Comparison of ENCODE assay signal across 12 mouse cellular contexts in the genomic region with DNA sequence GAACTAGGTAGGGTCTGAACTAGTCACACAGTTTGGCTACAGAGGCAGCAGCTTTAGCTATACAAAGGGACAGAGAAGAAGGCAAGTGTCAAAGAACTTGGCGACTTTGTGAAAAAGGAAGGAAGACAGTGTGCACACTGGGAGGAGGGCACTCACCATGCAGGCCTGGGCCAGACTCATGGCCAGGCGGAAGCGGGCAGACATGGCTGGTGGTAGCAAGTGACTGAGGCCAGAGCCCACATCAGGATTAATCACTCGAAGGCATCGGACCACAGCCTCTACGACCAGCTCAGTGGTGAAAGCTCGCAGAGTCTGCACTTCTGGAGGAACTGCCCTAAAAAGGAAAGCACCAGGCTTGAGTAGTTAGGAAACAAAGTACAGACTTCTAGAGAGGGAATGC. TPM values are rescaled to one million over a fixed set of nuclear protein-coding genes. Genes with fewer than 3 reads are reported as not detected.
A peak's percentile ranks its signal among the peaks of the same experiment; 100 is the strongest.
DNase-seq lines count a peak whose midpoint lies in the region; ATAC-seq and TF ChIP-seq lines count a peak whose summit lies in the region.
"Had no signal": no experiment of that assay in that cellular context is flagged by ENCODE, and none has a peak within 500 bp of the region (broad histone marks: within the 10 kb centered on the region; RNA-seq: fewer than 3 reads in every experiment).

No protein-coding gene starts in this region.

- H3K4me3 ChIP-seq in kidney, embryonic 14.5 days (ENCODE audit: low read length): peak overlapping the region; percentile 44; the same call in 1 of the 2 replicates
- peak overlapping the region; percentile 90 for H3K4me3 ChIP-seq in bone marrow macrophage, adult 2 months (ENCODE audit: insufficient read depth, low read length)
- no peak overlapping the region for H3K4me3 ChIP-seq in forebrain, embryonic 15.5 days

- no peak overlapping the region for H3K9ac ChIP-seq in kidney, embryonic 14.5 days (ENCODE audit: low read depth, low read length)
- no peak overlapping the region for H3K9ac ChIP-seq in forebrain, embryonic 15.5 days (replicated peaks)

- no peak for ATAC-seq in kidney, embryonic 14.5 days (ENCODE audit: low FRiP score, low TSS enrichment)
- no peak for ATAC-seq in forebrain, embryonic 15.5 days (replicated peaks)
- peak; percentile 72 for ATAC-seq in megakaryocyte, adult 5-6 weeks (ENCODE audit: poor library complexity, severe bottlenecking)
- ATAC-seq: Patski had no signal

- no peaks in the 10 kb centered on the region for H3K4me1 ChIP-seq in kidney, embryonic 14.5 days (ENCODE audit: control insufficient read depth, insufficient read depth, low read length)
- H3K4me1 ChIP-seq in bone marrow macrophage, adult 2 months (ENCODE audit: control insufficient read depth, insufficient read depth, low read length): peaks cover 7% of the 10 kb centered on the region
- peaks cover 10% of the 10 kb centered on the region for H3K4me1 ChIP-seq in forebrain, embryonic 15.5 days

- H3K36me3 ChIP-seq in kidney, embryonic 14.5 days (ENCODE audit: control insufficient read depth, insufficient read depth, low read length): no peaks in the 10 kb centered on the region; the same call in 1 of the 2 replicates
- no peaks in the 10 kb centered on the region; the same call in 1 of the 2 replicates for H3K36me3 ChIP-seq in forebrain, embryonic 15.5 days

- DNase-seq in kidney, postnatal 36 days: no peak
- no peak for DNase-seq in layer of hippocampus, postnatal 14 days (ENCODE audit: low spot score in 2 of 2)
- no peak for DNase-seq in spleen, postnatal 14 days (ENCODE audit: low spot score in 2 of 2)
- DNase-seq: right cerebral cortex, postnatal 25 days had no signal

- no peaks in the 10 kb centered on the region for H3K27me3 ChIP-seq in kidney, embryonic 14.5 days (ENCODE audit: control insufficient read depth, insufficient read depth, low read length)
- H3K27me3 ChIP-seq in forebrain, embryonic 15.5 days: no peaks in the 10 kb centered on the region

- H3K27ac ChIP-seq in kidney, embryonic 14.5 days (ENCODE audit: low read depth, low read length): no peak overlapping the region
- H3K27ac ChIP-seq in bone marrow macrophage, adult 2 months (ENCODE audit: insufficient read depth, low read depth, low read length): peak overlapping the region; percentile 54
- H3K27ac ChIP-seq in forebrain, embryonic 15.5 days (replicated peaks): no peak overlapping the region

- no peaks in the 10 kb centered on the region for H3K9me3 ChIP-seq in kidney, embryonic 14.5 days (ENCODE audit: control insufficient read depth, low read length)
- no peaks in the 10 kb centered on the region for H3K9me3 ChIP-seq in forebrain, embryonic 15.5 days

- no peak for TF ChIP-seq CTCF in bone marrow macrophage, adult 2 months (IDR thresholded peaks at IDR 0.05; ENCODE audit: low read depth, low read length)

- WGBS in kidney, embryonic 14.5 days: 89% methylated on average over 7 of the region's 7 CpGs
- 92% methylated on average over 7 of the region's 7 CpGs for WGBS in forebrain, embryonic 15.5 days

- H3K4me2 ChIP-seq in kidney, embryonic 14.5 days (replicated peaks; ENCODE audit: low read depth, low read length): peak overlapping the region; percentile 36
- H3K4me2 ChIP-seq in forebrain, embryonic 15.5 days (replicated peaks): peak overlapping the region; percentile 45

- TF ChIP-seq POLR2A in bone marrow macrophage, adult 2 months (IDR thresholded peaks at IDR 0.05; ENCODE audit: borderline replicate concordance, low read depth, low read length): no peak

RNA-seq across cellular contexts. Expression of a gene that starts 1.3 kb away (rescaled TPM):
- polyA plus RNA-seq in kidney, embryonic 14.5 days (2014; fragmentation: Nextera tagmentation; extraction: Ambion mirVana): 25.2 and 32.6 TPM in 2 replicates
- 35.0 and 35.8 TPM in 2 replicates for polyA plus RNA-seq in bone marrow macrophage, adult 2 months (2012; ENCODE audit: insufficient read depth, insufficient read length, missing spikeins)
- 40.5 and 42.4 TPM in 2 replicates for polyA plus RNA-seq in forebrain, embryonic 15.5 days (2015; fragmentation: Nextera tagmentation; extraction: Ambion mirVana)
- total RNA-seq in megakaryocyte, adult 5-6 weeks (2015): 9.5 and 12.3 TPM in 2 replicates
- 20.2 and 26.4 TPM in 2 replicates for total RNA-seq in megakaryocyte, adult 5-6 weeks (2017)
- 10 to 100 TPM; 22.6 to 24.5 TPM for total RNA-seq in layer of hippocampus, postnatal 14 days (2021)

RNA-seq across cellular contexts. Expression of a gene that starts 2.9 kb away (rescaled TPM):
- 0.04 TPM in 1 of 2 replicates, not detected in the other for polyA plus RNA-seq in kidney, embryonic 14.5 days (2014; fragmentation: Nextera tagmentation; extraction: Ambion mirVana)
- polyA plus RNA-seq in bone marrow macrophage, adult 2 months (2012; ENCODE audit: insufficient read depth, insufficient read length, missing spikeins): 0.55 and 1.1 TPM in 2 replicates
- polyA plus RNA-seq in forebrain, embryonic 15.5 days (2015; fragmentation: Nextera tagmentation; extraction: Ambion mirVana): 0.05 and 0.19 TPM in 2 replicates
- 0.40 and 0.59 TPM in 2 replicates for total RNA-seq in megakaryocyte, adult 5-6 weeks (2015)
- 0.07 and 0.37 TPM in 2 replicates for total RNA-seq in megakaryocyte, adult 5-6 weeks (2017)
- total RNA-seq in layer of hippocampus, postnatal 14 days (2021): under 1 TPM in 1 of 2 experiments, not detected in 1; 0.21 TPM
- total RNA-seq: heart, postnatal 25 days; left cerebral cortex, postnatal 25 days had no signal
- polyA plus RNA-seq: neural tube, embryonic 11.5 days; Patski had no signal

RNA-seq across cellular contexts. Expression of a gene that starts 29.9 kb away (rescaled TPM):
- polyA plus RNA-seq in kidney, embryonic 14.5 days (2014; fragmentation: Nextera tagmentation; extraction: Ambion mirVana): 1.9 and 2.4 TPM in 2 replicates
- 0.24 and 2.3 TPM in 2 replicates for polyA plus RNA-seq in bone marrow macrophage, adult 2 months (2012; ENCODE audit: insufficient read depth, insufficient read length, missing spikeins)
- polyA plus RNA-seq in forebrain, embryonic 15.5 days (2015; fragmentation: Nextera tagmentation; extraction: Ambion mirVana): 4.8 and 4.9 TPM in 2 replicates
- total RNA-seq in megakaryocyte, adult 5-6 weeks (2015): 0.05 and 0.09 TPM in 2 replicates
- total RNA-seq in megakaryocyte, adult 5-6 weeks (2017): 0.53 and 0.55 TPM in 2 replicates
- 10 to 100 TPM; 16.5 to 16.7 TPM for total RNA-seq in layer of hippocampus, postnatal 14 days (2021)

RNA-seq across cellular contexts. Expression of a gene that starts 30.6 kb away (rescaled TPM):
- 0.07 and 0.36 TPM in 2 replicates for polyA plus RNA-seq in kidney, embryonic 14.5 days (2014; fragmentation: Nextera tagmentation; extraction: Ambion mirVana)
- polyA plus RNA-seq in bone marrow macrophage, adult 2 months (2012; ENCODE audit: insufficient read depth, insufficient read length, missing spikeins): not detected in 2 replicates
- polyA plus RNA-seq in forebrain, embryonic 15.5 days (2015; fragmentation: Nextera tagmentation; extraction: Ambion mirVana): 0.05 and 0.10 TPM in 2 replicates
- total RNA-seq in megakaryocyte, adult 5-6 weeks (2015): 0.41 TPM in 1 of 2 replicates, not detected in the other
- total RNA-seq in megakaryocyte, adult 5-6 weeks (2017): 0.49 and 0.66 TPM in 2 replicates
- total RNA-seq in layer of hippocampus, postnatal 14 days (2021): under 1 TPM in 1 of 2 experiments, not detected in 1; 0.24 TPM
- total RNA-seq: heart, postnatal 25 days; left cerebral cortex, postnatal 25 days had no signal
- polyA plus RNA-seq: neural tube, embryonic 11.5 days had no signal

RNA-seq across cellular contexts. Expression of a gene that starts 34.3 kb away (rescaled TPM):
- polyA plus RNA-seq in kidney, embryonic 14.5 days (2014; fragmentation: Nextera tagmentation; extraction: Ambion mirVana): 1.4 and 1.5 TPM in 2 replicates
- 4.2 and 7.1 TPM in 2 replicates for polyA plus RNA-seq in bone marrow macrophage, adult 2 months (2012; ENCODE audit: insufficient read depth, insufficient read length, missing spikeins)
- polyA plus RNA-seq in forebrain, embryonic 15.5 days (2015; fragmentation: Nextera tagmentation; extraction: Ambion mirVana): 109 and 120 TPM in 2 replicates
- 0.50 and 1.5 TPM in 2 replicates for total RNA-seq in megakaryocyte, adult 5-6 weeks (2015)
- 1.2 and 3.7 TPM in 2 replicates for total RNA-seq in megakaryocyte, adult 5-6 weeks (2017)
- total RNA-seq in layer of hippocampus, postnatal 14 days (2021): 1,000 to 10,000 TPM; 1,862 to 1,901 TPM
